Mouse (Mus musculus) thymus, adult 2 months (tissue): ENCODE data around the gene Ncoa6.

Experiments
- CTCF ChIP-seq: fragments of 200-500 bp; IDR thresholded peaks from 2 replicates; pipeline ENCODE4 v1.5.1; 2012; ENCODE audit warnings: mild to moderate bottlenecking, control low read depth, low read length, moderate library complexity, borderline replicate concordance; ENCODE audit not compliant: control insufficient read depth, poor library complexity, insufficient read depth; ENCODE audit errors: extremely low read depth
- POLR2A ChIP-seq: fragments of 200-500 bp; IDR thresholded peaks from 2 replicates; pipeline ENCODE4 v1.6.1; 2012; ENCODE audit warnings: mild to moderate bottlenecking, low read length, control low read depth, moderate library complexity; ENCODE audit not compliant: control insufficient read depth, poor library complexity, insufficient read depth; ENCODE audit errors: extremely low read depth

GRCm38 (mm10) chr2:155381060-155381437 lies 92.6 kb downstream of the Ncoa6 start:
- TF ChIP-seq CTCF: no peak
- TF ChIP-seq POLR2A: no peak
